Mouse (Mus musculus) spleen, postnatal 14 days (tissue): ENCODE results near the gene Olfr1297.

ENCODE experiments used
- DNase-seq, 2 experiments: peaks; one replicate each; pipeline ENCODE4 v3.0.0; 2021 to 2022; ENCODE audit warnings: low spot score in 2 of 2

Gene Olfr1297

DNA sequence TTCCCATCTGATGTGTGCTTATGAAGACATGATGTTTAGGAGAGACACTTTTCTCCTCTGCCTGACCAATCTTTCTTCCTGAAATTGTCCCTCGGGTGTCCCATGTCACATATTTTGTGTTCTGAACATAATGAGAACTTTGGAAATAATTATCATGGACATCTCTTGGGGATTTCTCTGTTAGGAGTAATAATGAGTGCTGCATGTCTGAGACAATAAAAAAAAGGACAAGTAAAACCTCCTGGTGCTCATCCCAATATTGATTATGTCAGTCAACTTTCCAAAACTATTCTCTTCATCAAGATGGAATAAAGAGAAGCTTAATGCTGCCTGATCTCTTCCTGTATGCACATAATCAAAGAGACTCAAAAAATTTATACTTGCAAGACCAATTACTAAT, at the start of gene Olfr1297:
Gene Olfr1297, minus strand, starts transcription at position 101 of the 400 bp plus-strand sequence.
- no peak for DNase-seq

DNA sequence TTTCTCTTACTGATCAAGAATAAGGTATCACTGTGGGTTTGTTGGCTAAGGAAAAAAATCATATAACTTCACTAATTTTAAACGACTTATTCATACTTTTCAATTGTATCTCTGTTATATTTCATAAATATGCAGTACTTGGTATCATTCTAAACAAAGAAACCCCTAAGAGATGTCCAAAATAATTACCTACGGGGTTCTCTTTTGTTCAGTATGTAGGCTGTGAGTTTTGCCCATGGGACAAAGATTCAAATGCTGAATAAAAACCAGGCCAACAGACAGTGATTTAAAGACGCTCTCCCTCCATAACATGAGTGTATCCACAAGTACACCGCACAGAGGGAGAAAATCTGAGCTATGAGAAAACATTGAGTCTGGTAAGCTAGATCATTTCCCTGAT, 34.8 kb upstream of the Olfr1297 start, which contains the start of gene Olfr1299:
Gene Olfr1299, plus strand, starts transcription at position 301 of the 400 bp plus-strand sequence.
- DNase-seq: no peak

DNA sequence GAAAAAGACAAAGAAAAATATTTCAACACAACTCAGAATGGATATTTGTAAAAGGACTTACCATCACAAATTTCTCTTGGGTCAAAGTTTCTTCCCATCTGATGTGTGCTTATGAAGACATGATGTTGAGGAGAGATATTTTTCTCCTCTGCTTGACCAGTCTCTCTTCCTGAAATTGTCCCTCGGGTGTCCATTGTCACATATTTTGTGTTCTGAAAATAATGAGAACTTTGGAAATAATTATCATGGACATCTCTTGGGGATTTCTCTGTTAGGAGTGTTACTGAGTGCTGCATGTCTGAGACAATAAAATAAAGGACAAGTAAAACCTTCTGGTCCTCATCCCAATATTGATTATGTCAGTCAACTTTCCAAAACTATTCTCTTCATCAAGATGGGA, 22.8 kb upstream of the Olfr1297 start, which contains the start of gene Olfr1298:
Gene Olfr1298, minus strand, starts transcription at position 101 of the 400 bp plus-strand sequence.
- DNase-seq: no peak

DNA sequence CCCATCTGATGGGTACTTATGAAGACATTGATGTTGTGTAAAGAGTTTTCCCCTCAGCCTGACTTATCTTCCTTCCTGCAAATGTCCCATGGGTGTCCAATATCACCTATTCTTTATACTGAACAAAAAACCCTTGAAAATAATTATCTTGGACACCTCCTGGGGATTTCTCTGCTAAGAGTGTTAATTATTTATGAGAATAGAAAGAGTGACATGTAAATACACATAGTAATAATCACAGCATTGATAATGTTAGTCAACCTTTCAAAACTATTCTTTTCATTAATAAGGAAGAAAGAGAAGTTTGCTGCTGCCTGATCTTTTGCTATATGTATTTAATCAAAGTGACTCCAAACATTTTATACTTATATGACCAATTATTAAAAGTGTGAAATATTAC, 56.7 kb downstream of the Olfr1297 start, which contains the start of gene Olfr1295:
Gene Olfr1295, minus strand, starts transcription at position 101 of the 400 bp plus-strand sequence.
- DNase-seq: no peak
